Mouse (Mus musculus) embryonic fibroblast, embryonic 13.5 days (primary cell): Measurements from ENCODE around the gene Plce1.

Experiments used
- CTCF ChIP-seq: IDR thresholded peaks from 2 replicates; pipeline ENCODE4 v1.5.1; 2011; ENCODE audit warnings: mild to moderate bottlenecking, control low read depth, low read length, moderate library complexity, borderline replicate concordance; ENCODE audit not compliant: insufficient read depth
- POLR2A ChIP-seq: IDR thresholded peaks from 2 replicates; pipeline ENCODE4 v1.6.1; 2011; ENCODE audit warnings: low read depth, mild to moderate bottlenecking, control low read depth, low read length, moderate library complexity

GRCm38 (mm10) chr19:38758056-38758455, 277.1 kb downstream of the Plce1 start:
- TF ChIP-seq CTCF (no peak), POLR2A (no peak)
